In the genomic region with DNA sequence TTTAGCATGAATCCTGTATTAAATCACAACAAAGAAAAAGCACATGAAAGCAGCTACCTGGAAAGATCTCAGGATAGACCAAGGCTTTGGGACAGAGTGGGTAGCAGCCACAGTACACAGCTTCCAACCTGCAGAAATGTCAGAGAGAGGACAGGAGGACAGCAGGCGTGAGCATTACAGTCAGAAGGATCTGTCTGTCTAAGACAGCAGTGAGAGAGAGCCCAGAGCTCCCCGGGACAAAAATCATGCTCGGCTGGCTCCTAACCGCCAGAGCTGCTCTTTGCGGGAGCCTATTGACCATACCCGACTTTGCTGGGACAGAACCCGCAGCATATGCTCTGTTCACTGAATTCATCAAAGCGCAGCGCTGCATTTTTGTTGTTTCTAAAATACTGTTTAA, we compare ENCODE assay signal across 11 mouse cellular contexts.
DNase-seq lines count a peak whose midpoint lies in the region; ATAC-seq and TF ChIP-seq lines count a peak whose summit lies in the region.
"Had no signal": no experiment of that assay in that cellular context is flagged by ENCODE, and none has a peak within 500 bp of the region (broad histone marks: within the 10 kb centered on the region; RNA-seq: fewer than 3 reads in every experiment).

No protein-coding gene starts in this region.

- no peaks in the 10 kb centered on the region for H3K27me3 ChIP-seq in neural tube, embryonic 14.5 days (ENCODE audit: control insufficient read depth, insufficient read depth, low read length)
- H3K27me3 ChIP-seq in neural tube, embryonic 15.5 days (replicated peaks) = no peaks in the 10 kb centered on the region
- H3K27me3 ChIP-seq in kidney, postnatal 0 days (ENCODE audit: insufficient read depth, low read length) = no peaks in the 10 kb centered on the region
- H3K27me3 ChIP-seq in stomach, embryonic 15.5 days (replicated peaks) = no peaks in the 10 kb centered on the region
- H3K27me3 ChIP-seq: embryonic facial prominence, embryonic 12.5 days; heart, embryonic 13.5 days had no signal

- no peaks in the 10 kb centered on the region for H3K4me1 ChIP-seq in neural tube, embryonic 14.5 days (ENCODE audit: control insufficient read depth, insufficient read depth, low read length)
- H3K4me1 ChIP-seq in neural tube, embryonic 15.5 days = peaks cover 4% of the 10 kb centered on the region; the same call in 1 of the 2 replicates
- 0 out of 2 replicates have a peak, but pooled peaks cover 2% of the 10 kb centered on the region for H3K4me1 ChIP-seq in kidney, postnatal 0 days (replicated peaks; ENCODE audit: insufficient read depth, low read length)
- H3K4me1 ChIP-seq in stomach, embryonic 15.5 days = peaks cover 4% of the 10 kb centered on the region; the same call in 1 of the 2 replicates
- H3K4me1 ChIP-seq: embryonic facial prominence, embryonic 12.5 days had no signal

- H3K9me3 ChIP-seq in neural tube, embryonic 14.5 days (ENCODE audit: control insufficient read depth, low read length) = no peaks in the 10 kb centered on the region
- no peaks in the 10 kb centered on the region for H3K9me3 ChIP-seq in neural tube, embryonic 15.5 days (replicated peaks)
- H3K9me3 ChIP-seq in kidney, postnatal 0 days (replicated peaks; ENCODE audit: low read length) = no peaks in the 10 kb centered on the region
- no peaks in the 10 kb centered on the region for H3K9me3 ChIP-seq in stomach, embryonic 15.5 days
- H3K9me3 ChIP-seq: embryonic facial prominence, embryonic 12.5 days; heart, embryonic 13.5 days had no signal

- H3K36me3 ChIP-seq in neural tube, embryonic 14.5 days (ENCODE audit: control insufficient read depth, insufficient read depth, low read length) = no peaks in the 10 kb centered on the region
- no peaks in the 10 kb centered on the region for H3K36me3 ChIP-seq in neural tube, embryonic 15.5 days
- no peaks in the 10 kb centered on the region for H3K36me3 ChIP-seq in kidney, postnatal 0 days (ENCODE audit: insufficient read depth, low read length)
- H3K36me3 ChIP-seq in stomach, embryonic 15.5 days = no peaks in the 10 kb centered on the region
- H3K36me3 ChIP-seq: embryonic facial prominence, embryonic 12.5 days; heart, embryonic 13.5 days had no signal

- no peak overlapping the region for H3K4me3 ChIP-seq in neural tube, embryonic 14.5 days (ENCODE audit: low read depth, low read length)
- H3K4me3 ChIP-seq in neural tube, embryonic 15.5 days (replicated peaks) = no peak overlapping the region
- no peak overlapping the region for H3K4me3 ChIP-seq in kidney, postnatal 0 days (replicated peaks; ENCODE audit: low read depth, low read length)
- H3K4me3 ChIP-seq in stomach, embryonic 15.5 days (replicated peaks) = no peak overlapping the region
- H3K4me3 ChIP-seq: embryonic facial prominence, embryonic 12.5 days; heart, embryonic 13.5 days had no signal

- no peak overlapping the region for H3K9ac ChIP-seq in neural tube, embryonic 14.5 days (replicated peaks; ENCODE audit: low read depth, low read length)
- no peak overlapping the region for H3K9ac ChIP-seq in neural tube, embryonic 15.5 days (replicated peaks)
- H3K9ac ChIP-seq in kidney, postnatal 0 days (ENCODE audit: low read depth, low read length) = 0 out of 2 replicates have a peak overlapping the region, but pooled peaks have one; percentile 40
- H3K9ac ChIP-seq in stomach, embryonic 15.5 days = no peak overlapping the region
- H3K9ac ChIP-seq: embryonic facial prominence, embryonic 12.5 days; heart, embryonic 13.5 days had no signal

- no peak overlapping the region for H3K4me2 ChIP-seq in neural tube, embryonic 14.5 days (ENCODE audit: low read depth, low read length)
- no peak overlapping the region for H3K4me2 ChIP-seq in neural tube, embryonic 15.5 days
- H3K4me2 ChIP-seq in kidney, postnatal 0 days (ENCODE audit: low read length) = peak overlapping the region; percentile 35; the same call in 1 of the 2 replicates
- H3K4me2 ChIP-seq in stomach, embryonic 15.5 days = peak overlapping the region; percentile 2; the same call in 1 of the 2 replicates
- H3K4me2 ChIP-seq: embryonic facial prominence, embryonic 12.5 days; heart, embryonic 13.5 days had no signal

- no peak for TF ChIP-seq CTCF in kidney, postnatal 0 days (IDR thresholded peaks at IDR 0.05; ENCODE audit: low read depth)

- WGBS in neural tube, embryonic 14.5 days = 32% methylated on average over 9 of the region's 9 CpGs
- 30% methylated on average over 9 of the region's 9 CpGs for WGBS in neural tube, embryonic 15.5 days
- 53% methylated on average over 9 of the region's 9 CpGs for WGBS in kidney, postnatal 0 days
- WGBS in stomach, embryonic 15.5 days = 49% methylated on average over 9 of the region's 9 CpGs

- no peak overlapping the region for H3K27ac ChIP-seq in neural tube, embryonic 14.5 days (ENCODE audit: low read depth, low read length)
- H3K27ac ChIP-seq in neural tube, embryonic 15.5 days (replicated peaks) = no peak overlapping the region
- H3K27ac ChIP-seq in kidney, postnatal 0 days = peak overlapping the region; percentile 75
- peak overlapping the region; percentile 75 for H3K27ac ChIP-seq in stomach, embryonic 15.5 days
- H3K27ac ChIP-seq: embryonic facial prominence, embryonic 12.5 days; heart, embryonic 13.5 days had no signal

- no peak for DNase-seq in frontal cortex, postnatal 14 days (ENCODE audit: low spot score in 2 of 2)
- DNase-seq in kidney, postnatal 0 days (ENCODE audit: low spot score) = no peak
- DNase-seq in right cerebral cortex, postnatal 10 days (ENCODE audit: low spot score in 2 of 2) = no peak
- no peak for DNase-seq in urinary bladder, postnatal 14 days (ENCODE audit: low spot score)
- DNase-seq: adrenal gland, adult 2 months had no signal

- ATAC-seq in frontal cortex, adult (ENCODE audit: low TSS enrichment) = peak; percentile 55
- ATAC-seq in neural tube, embryonic 14.5 days (ENCODE audit: low read depth) = 0 out of 2 replicates have a peak, but pooled peaks have one; percentile 34
- no peak for ATAC-seq in neural tube, embryonic 15.5 days (ENCODE audit: low FRiP score)
- ATAC-seq in kidney, postnatal 0 days (replicated peaks; ENCODE audit: low FRiP score, low read depth) = no peak
- no peak for ATAC-seq in stomach, embryonic 15.5 days (ENCODE audit: insufficient read depth, low FRiP score, low read depth)

Comparison
In these comparisons a context has a peak if more than half of its experiments do, and no peak if none do; other contexts are left out.
1. ATAC-seq: peak in frontal cortex, adult (single experiment) and neural tube, embryonic 14.5 days (single experiment); none in neural tube, embryonic 15.5 days (single experiment), kidney, postnatal 0 days (single experiment) and stomach, embryonic 15.5 days (single experiment).
2. H3K27ac ChIP-seq: peak in kidney, postnatal 0 days (single experiment) and stomach, embryonic 15.5 days (single experiment); none in neural tube, embryonic 14.5 days (single experiment) and neural tube, embryonic 15.5 days (single experiment).
3. H3K4me2 ChIP-seq: peak in kidney, postnatal 0 days (single experiment) and stomach, embryonic 15.5 days (single experiment); none in neural tube, embryonic 14.5 days (single experiment) and neural tube, embryonic 15.5 days (single experiment).